Mouse (Mus musculus): ENCODE results near the gene Ptprq.

- TF ChIP-seq CTCF (IDR thresholded peaks at IDR 0.05; ENCODE audit: low read depth) (no peak), EP300 (IDR thresholded peaks at IDR 0.05; ENCODE audit: low read depth) (no peak)
These were observed 233.1 kb downstream of the Ptprq start for GRCm38 (mm10) chr10:107486770-107487169.
